Mouse (Mus musculus): ENCODE measurements around the gene Dennd2c. TPM values are rescaled to one million over a fixed set of nuclear protein-coding genes. Genes with fewer than 3 reads are reported as not detected.

The Dennd2c gene
- polyA plus RNA-seq, 1 experiment from 2014 or later = 2.6 TPM

DNA sequence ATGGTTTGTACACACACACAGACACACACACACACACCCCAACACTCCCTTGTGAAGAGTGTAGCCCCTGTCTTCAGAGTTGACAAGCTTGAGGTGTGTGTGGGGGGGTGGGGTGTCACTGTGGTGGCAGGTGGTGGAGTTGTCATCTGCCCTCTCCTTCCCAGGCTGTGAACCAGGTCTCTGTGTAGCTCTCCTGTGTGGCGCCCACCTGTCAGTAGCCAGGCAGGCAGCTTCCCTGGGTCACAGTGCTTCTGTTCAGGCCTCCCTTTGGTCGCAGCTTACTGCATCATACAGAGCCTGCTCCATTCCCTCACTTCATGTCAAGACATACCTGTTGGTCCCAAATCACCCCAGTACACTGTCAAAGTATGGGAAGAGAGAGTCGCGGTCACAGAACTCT lies 43.4 kb downstream of the Dennd2c start:
- Histone ChIP-seq H3K4me3 (no peak overlapping the region), H3K36me3 (no peaks in the 10 kb centered on the region), H3K4me2 (no peak overlapping the region), H3K27me3 (no peaks in the 10 kb centered on the region), H3K9me3 (no peaks in the 10 kb centered on the region), H3K9ac (no peak overlapping the region), H3K4me1 (replicated peaks) (peaks cover 5% of the 10 kb centered on the region), H3K27ac (replicated peaks) (no peak overlapping the region)
- WGBS = 78% methylated on average over 4 of the region's 4 CpGs
- no peak for ATAC-seq (ENCODE audit: low read depth)

DNA sequence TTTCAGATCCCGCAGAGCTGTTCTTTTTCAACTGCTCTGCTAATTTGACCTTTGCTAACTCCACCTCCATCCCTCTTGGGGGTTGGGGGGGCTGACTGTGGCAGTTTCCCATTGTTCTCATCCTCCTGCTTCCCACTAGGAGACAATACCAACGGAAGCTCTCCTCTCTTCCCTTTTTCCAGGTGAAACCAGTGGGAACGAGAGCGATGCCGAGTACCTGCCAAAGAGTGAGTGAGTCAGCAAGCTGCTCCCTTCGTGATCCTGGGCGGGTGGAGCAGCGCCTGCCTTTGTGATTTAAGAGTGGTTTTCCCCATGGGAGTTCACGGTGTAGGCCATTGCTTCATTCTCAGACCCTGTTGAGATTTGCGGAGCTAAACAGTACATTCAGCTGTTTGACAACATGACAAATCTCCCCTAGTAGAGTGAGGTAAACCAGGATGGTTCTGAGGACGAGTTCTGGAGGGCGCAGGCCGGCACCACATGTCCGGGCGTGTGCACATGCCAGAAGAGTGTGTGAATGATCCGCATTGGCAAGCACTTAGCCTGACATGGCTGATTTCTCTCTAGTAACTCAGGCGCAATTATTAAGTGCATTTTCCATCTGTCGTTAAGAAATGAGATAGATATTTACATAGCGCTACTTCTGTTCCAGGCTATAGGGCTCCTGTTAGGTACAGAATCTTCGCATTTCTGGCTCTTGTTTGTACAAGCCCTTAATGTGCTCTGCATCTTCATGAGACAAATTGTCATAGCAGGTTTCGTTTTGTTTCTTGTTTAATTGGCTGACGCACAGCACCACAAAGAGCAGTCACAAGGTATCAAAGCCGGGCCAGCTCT lies 44.1 kb downstream of the Dennd2c start:
- Histone ChIP-seq H3K4me1 (replicated peaks) (peaks cover 5% of the 10 kb centered on the region), H3K27me3 (no peaks in the 10 kb centered on the region), H3K36me3 (no peaks in the 10 kb centered on the region), H3K4me3 (no peak overlapping the region), H3K9me3 (no peaks in the 10 kb centered on the region), H3K4me2 (no peak overlapping the region), H3K9ac (no peak overlapping the region), H3K27ac (replicated peaks) (0 out of 2 replicates have a peak overlapping the region, but pooled peaks have one; percentile 23)
- ATAC-seq (ENCODE audit: low read depth) = no peak
- WGBS = 58% methylated on average over 23 of the region's 23 CpGs

DNA sequence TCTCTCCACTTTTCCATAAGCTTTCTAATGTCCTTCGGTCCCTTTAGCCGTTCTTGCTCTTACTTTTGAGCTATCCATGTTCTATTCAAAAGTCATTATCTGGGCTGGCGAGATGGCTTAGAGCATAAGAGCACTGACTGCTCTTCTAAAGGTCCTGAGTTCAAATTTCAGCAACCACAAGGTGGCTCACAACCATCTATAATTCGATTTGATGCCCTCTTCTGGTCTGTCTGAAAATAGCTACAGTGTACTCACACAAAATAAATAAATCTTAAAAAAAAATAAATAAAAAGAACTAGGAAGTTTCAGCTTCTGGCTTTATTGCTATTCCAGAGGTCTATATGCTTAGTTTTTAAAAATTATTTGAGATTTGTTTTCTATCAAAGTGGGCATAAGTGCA lies 45.4 kb downstream of the Dennd2c start:
- Histone ChIP-seq H3K9ac (no peak overlapping the region), H3K27me3 (no peaks in the 10 kb centered on the region), H3K9me3 (no peaks in the 10 kb centered on the region), H3K4me1 (replicated peaks) (peaks cover 5% of the 10 kb centered on the region), H3K4me2 (no peak overlapping the region), H3K36me3 (no peaks in the 10 kb centered on the region), H3K27ac (replicated peaks) (no peak overlapping the region), H3K4me3 (no peak overlapping the region)
- 85% methylated on average over 4 of the region's 4 CpGs for WGBS
- ATAC-seq (ENCODE audit: low read depth) = no peak

DNA sequence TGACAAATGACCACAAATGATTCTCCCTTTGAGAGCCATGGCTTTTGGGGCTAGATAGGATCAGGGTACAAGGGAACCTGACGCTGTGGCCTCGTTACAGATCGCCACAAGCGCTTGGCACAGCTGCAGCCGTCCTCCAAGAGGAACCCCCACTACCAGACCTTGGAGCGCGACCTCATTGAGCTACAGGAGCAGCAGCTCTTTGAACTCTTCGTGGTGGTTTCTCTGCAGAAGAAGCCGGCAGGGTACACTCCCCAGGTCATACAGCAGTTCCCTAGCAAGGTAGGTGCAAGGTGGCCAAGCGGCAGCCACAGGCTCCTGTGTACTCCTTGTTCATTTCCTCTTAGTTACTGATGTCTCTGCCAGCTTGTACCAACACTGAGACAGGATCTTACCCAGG lies 46.5 kb downstream of the Dennd2c start:
- WGBS = 88% methylated on average over 10 of the region's 10 CpGs
- Histone ChIP-seq H3K27me3 (no peaks in the 10 kb centered on the region), H3K9ac (no peak overlapping the region), H3K36me3 (no peaks in the 10 kb centered on the region), H3K27ac (replicated peaks) (no peak overlapping the region), H3K9me3 (no peaks in the 10 kb centered on the region), H3K4me2 (no peak overlapping the region), H3K4me3 (no peak overlapping the region), H3K4me1 (replicated peaks) (peaks cover 5% of the 10 kb centered on the region)
- ATAC-seq (ENCODE audit: low read depth) = no peak

DNA sequence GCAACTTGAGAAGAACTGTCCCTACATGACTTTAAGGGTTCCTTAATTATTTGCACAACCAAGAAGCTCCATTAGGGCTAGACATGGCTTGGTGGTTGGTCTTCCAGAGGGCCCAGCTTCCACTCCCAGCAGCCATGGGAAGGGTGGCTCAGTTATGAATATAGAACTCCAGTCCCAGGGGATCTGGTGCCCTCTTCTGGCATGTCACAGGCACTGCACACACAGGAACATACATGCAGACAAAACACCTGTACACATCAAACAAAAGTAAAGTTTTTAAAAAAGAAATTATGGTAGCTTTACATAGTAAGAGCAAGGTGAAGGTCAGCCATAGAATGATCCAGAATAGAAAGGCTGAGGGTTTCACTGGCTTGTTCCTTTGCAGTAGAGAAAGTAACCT lies 51.4 kb downstream of the Dennd2c start:
- Histone ChIP-seq H3K4me3 (no peak overlapping the region), H3K9me3 (no peaks in the 10 kb centered on the region), H3K27me3 (no peaks in the 10 kb centered on the region), H3K4me2 (no peak overlapping the region), H3K36me3 (0 out of 2 replicates have a peak, but pooled peaks cover 3% of the 10 kb centered on the region), H3K4me1 (replicated peaks) (no peaks in the 10 kb centered on the region), H3K9ac (no peak overlapping the region), H3K27ac (replicated peaks) (no peak overlapping the region)
- no peak for ATAC-seq (ENCODE audit: low read depth)

DNA sequence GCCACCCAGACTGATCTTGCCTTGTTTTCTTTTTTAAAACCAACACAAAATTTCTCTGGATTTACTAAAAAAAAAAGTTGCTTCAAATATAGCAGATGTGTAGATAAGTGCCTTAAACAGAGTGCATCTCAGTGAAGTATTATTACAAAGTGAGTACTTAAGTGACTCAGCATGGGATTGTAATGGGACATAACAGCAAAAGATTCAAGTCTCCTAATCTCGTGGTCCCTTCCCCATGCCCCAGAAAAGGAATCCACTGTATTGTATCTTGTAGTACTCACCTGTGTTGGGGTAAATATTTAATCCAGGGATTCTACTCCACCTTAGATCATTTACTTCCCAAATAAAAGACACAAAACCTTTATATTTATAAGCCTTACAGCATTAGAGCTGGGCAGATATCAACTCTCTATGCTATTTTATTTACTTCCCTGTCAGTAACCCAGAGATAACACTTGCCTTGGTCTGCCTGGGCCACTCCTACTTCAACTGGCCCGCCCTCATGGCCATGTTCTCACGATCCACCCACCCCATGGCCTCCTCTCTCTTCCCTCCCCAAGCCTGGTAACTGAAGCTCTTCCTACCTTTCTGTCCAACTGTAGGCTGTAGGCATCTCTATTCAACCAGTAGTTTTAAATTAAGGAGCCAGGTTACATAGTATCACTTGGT lies 57.0 kb downstream of the Dennd2c start:
- Histone ChIP-seq H3K4me2 (no peak overlapping the region), H3K9ac (no peak overlapping the region), H3K4me1 (replicated peaks) (no peaks in the 10 kb centered on the region), H3K27ac (replicated peaks) (no peak overlapping the region), H3K4me3 (no peak overlapping the region), H3K36me3 (0 out of 2 replicates have a peak, but pooled peaks cover 3% of the 10 kb centered on the region), H3K9me3 (no peaks in the 10 kb centered on the region), H3K27me3 (no peaks in the 10 kb centered on the region)
- 66% methylated on average over 3 of the region's 3 CpGs for WGBS
- no peak for ATAC-seq (ENCODE audit: low read depth)

DNA sequence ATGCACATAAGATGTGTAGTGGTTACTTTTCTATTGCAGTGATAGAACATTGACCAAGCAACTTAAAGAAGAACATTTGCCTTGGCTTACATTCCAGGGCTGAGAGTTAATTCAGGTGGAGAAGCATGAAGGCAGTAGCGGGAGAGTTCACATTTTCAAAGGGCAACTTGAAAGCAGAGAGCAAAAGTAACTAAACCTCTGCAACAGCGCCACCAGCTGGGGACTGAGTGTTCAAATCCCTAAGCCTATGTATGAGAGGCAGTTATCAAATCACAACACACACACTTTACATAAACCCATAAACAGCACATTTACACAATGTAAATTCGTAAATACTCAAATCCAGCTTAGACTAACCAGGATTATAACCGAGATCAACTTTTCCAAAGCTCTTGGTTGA lies 67.4 kb downstream of the Dennd2c start:
- H3K4me1 ChIP-seq (replicated peaks) = peaks cover 18% of the 10 kb centered on the region
- peaks cover 5% of the 10 kb centered on the region for H3K27me3 ChIP-seq
- no peak for ATAC-seq (ENCODE audit: low read depth)
- H3K27ac ChIP-seq (replicated peaks) = no peak overlapping the region
- H3K9ac ChIP-seq = no peak overlapping the region
- H3K9me3 ChIP-seq = no peaks in the 10 kb centered on the region
- no peak overlapping the region for H3K4me3 ChIP-seq
- WGBS = 11% methylated on average over 4 of the region's 4 CpGs
- peaks cover 14% of the 10 kb centered on the region for H3K36me3 ChIP-seq
- no peak overlapping the region for H3K4me2 ChIP-seq

DNA sequence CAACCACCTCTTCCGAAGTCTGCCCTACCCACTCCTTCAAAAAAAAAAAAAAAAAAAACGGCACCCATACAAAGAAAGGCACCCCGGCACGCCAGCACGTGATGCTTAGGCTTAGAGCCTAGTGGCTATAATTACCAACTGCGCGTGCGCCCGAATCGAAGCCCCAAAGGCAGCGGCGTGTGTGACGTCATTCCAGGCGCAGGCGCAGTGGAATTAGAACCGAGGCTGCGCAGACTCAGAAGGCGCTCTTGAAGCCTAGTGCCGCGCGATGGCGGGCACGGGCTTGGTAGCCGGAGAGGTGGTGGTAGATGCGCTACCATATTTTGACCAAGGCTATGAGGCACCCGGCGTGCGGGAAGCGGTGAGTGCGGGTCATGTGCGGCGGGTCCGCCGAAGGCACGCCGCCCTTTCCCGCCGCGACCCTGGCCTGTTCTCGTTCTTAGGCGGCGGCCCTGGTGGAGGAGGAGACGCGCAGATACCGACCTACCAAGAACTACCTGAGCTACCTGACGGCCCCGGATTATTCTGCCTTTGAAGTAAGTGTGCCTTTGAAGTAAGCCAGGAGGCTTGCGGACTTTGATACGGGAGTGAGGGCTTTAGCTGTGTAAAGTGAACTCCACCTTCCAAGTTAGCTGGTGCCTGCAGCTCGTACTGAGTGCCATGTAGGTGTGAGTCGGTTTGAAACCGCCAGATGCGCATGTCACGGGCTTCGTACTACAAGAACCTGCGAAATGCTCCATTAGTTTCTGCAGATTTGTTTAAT lies 69.3 kb downstream of the Dennd2c start, which contains the start of gene Bcas2:
TSS of gene Bcas2 (plus strand) at position 151 of the 763 bp plus-strand sequence.
- WGBS = under 1% methylated on average over 56 of the region's 56 CpGs
- Histone ChIP-seq H3K4me2 (peak within 1 kb of the TSS; percentile 68), H3K27ac (replicated peaks) (peak within 1 kb of the TSS; percentile 78), H3K9ac (peak within 1 kb of the TSS; percentile 83), H3K27me3 (peaks cover 5% of the 10 kb centered on the region), H3K36me3 (peaks cover 30% of the 10 kb centered on the region), H3K4me3 (peak within 1 kb of the TSS; percentile 72), H3K9me3 (no peaks in the 10 kb centered on the region), H3K4me1 (replicated peaks) (peaks cover 18% of the 10 kb centered on the region)
- peak; percentile 95 for ATAC-seq (ENCODE audit: low read depth)

DNA sequence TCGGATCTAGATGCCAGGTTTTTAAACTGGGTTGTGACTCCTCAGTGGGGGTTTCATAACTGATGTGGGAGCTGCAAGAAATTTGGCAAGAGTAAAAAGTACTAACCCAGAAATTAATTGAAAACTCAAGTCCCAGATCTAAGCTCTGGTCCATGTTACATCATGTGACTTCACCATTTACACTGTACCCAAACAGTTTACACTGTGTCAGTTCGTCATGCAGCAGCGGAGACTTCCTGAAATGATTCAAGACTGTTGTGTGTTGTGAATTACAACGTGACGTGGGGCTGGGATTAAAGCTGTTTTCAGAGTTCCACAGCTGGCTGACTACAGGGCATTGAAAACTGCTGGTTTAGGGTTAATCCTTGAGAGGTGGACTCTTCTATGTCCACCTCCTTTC lies 70.2 kb downstream of the Dennd2c start:
- H3K27ac ChIP-seq (replicated peaks) = no peak overlapping the region
- peaks cover 18% of the 10 kb centered on the region for H3K4me1 ChIP-seq (replicated peaks)
- no peak for ATAC-seq (ENCODE audit: low read depth)
- peaks cover 38% of the 10 kb centered on the region for H3K36me3 ChIP-seq
- H3K9ac ChIP-seq = peak overlapping the region; percentile 83
- H3K4me3 ChIP-seq = peak overlapping the region; percentile 72
- H3K27me3 ChIP-seq = peaks cover 5% of the 10 kb centered on the region
- no peaks in the 10 kb centered on the region for H3K9me3 ChIP-seq
- peak overlapping the region; percentile 68 for H3K4me2 ChIP-seq
- WGBS = 65% methylated on average over 5 of the region's 5 CpGs

DNA sequence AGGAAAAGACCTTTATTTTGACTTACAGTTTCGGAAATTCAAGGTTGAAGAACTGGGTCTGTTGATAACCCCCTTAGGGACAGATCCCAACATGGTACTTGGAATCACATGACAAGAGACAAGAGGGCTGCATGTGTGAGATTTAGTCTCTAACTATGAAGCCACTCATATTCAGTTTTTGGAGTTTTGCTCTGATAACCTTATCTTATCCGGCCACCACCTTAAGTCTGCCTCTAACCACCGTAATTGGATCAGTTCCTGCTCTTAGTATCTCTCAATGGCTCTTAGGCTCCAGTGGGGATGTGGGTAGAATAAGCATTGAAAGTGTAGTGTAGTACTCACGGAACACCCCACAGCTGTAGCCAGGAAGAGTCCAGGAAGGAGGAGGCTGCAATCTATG lies 74.3 kb downstream of the Dennd2c start:
- H3K27ac ChIP-seq (replicated peaks) = no peak overlapping the region
- no peak for ATAC-seq (ENCODE audit: low read depth)
- H3K36me3 ChIP-seq = peaks cover 61% of the 10 kb centered on the region
- H3K9me3 ChIP-seq = no peaks in the 10 kb centered on the region
- H3K9ac ChIP-seq = no peak overlapping the region
- no peak overlapping the region for H3K4me2 ChIP-seq
- peaks cover 11% of the 10 kb centered on the region for H3K4me1 ChIP-seq (replicated peaks)
- H3K27me3 ChIP-seq = no peaks in the 10 kb centered on the region
- WGBS = 92% methylated on average over 4 of the region's 4 CpGs
- no peak overlapping the region for H3K4me3 ChIP-seq

DNA sequence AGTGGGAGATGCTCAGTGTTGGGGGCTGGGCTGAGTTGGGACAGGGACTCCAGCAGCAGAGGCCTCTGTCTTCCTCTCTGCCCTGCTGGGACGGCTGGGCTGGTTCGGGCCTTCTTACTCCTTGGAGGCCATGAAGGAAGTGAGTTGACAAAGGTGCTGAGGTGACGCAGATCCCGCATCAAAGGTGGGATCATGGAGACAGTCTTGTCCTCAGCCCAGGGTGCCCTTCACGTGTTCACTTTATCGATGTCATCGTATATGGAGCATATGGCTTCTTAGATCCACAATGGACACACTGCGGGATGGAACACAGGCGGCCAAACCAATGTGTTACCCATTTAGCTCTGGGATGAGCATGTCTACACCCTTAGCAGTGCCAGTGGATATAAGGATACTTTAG lies 77.1 kb downstream of the Dennd2c start:
- no peaks in the 10 kb centered on the region for H3K4me1 ChIP-seq (replicated peaks)
- no peak overlapping the region for H3K27ac ChIP-seq (replicated peaks)
- no peak overlapping the region for H3K4me2 ChIP-seq
- no peak overlapping the region for H3K9ac ChIP-seq
- 97% methylated on average over 9 of the region's 9 CpGs for WGBS
- no peak overlapping the region for H3K4me3 ChIP-seq
- no peak for ATAC-seq (ENCODE audit: low read depth)
- H3K27me3 ChIP-seq = no peaks in the 10 kb centered on the region
- peaks cover 49% of the 10 kb centered on the region for H3K36me3 ChIP-seq
- H3K9me3 ChIP-seq = no peaks in the 10 kb centered on the region

DNA sequence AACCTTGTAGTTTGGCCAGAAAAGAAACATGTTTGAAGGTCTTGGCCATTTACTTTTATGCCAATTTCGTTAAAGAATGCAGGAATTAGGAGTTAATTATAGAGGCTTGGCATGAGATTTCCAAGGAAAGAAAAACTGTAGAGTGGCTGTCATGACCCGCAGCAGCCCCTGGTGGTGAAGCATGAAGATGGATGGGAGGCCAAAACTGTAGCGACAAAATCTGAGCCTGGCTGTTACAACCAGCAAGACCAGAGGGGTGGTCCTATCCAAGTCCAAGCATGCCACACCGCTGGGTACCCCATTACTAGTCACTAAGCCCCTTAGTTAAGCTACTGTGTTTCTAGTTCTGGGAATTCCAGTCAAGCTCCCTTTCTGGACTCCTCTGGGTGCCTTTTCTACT lies 78.8 kb downstream of the Dennd2c start:
- WGBS = 60% methylated on average over 4 of the region's 4 CpGs
- Histone ChIP-seq H3K9me3 (no peaks in the 10 kb centered on the region), H3K4me2 (no peak overlapping the region), H3K27me3 (no peaks in the 10 kb centered on the region), H3K9ac (no peak overlapping the region), H3K4me1 (replicated peaks) (no peaks in the 10 kb centered on the region), H3K4me3 (no peak overlapping the region), H3K27ac (replicated peaks) (no peak overlapping the region), H3K36me3 (peaks cover 35% of the 10 kb centered on the region)
- ATAC-seq (ENCODE audit: low read depth) = no peak
